Mouse (Mus musculus) lung, postnatal 0 days (tissue): ENCODE data around the gene Glul. TPM values are rescaled to one million over a fixed set of nuclear protein-coding genes. Genes with fewer than 3 reads are reported as not detected.

Experiments
- ATAC-seq: fragments of 200-750 bp; cut with Nextera tagmentation; 2 replicates; pipeline ENCODE4 v1.8.0; 2017; ENCODE audit warnings: moderate library complexity
- DNase-seq: peaks from one replicate; pipeline ENCODE4 v3.0.0-alpha.2; 2016; ENCODE audit warnings: low spot score
- H3K27ac ChIP-seq: fragments of 300-500 bp; sonication (generic); 2 replicates; pipeline ENCODE4 v1.5.1; 2014; ENCODE audit warnings: antibody characterized with exemption, mild to moderate bottlenecking, low read length, mixed read lengths
- H3K27me3 ChIP-seq: fragments of 300-500 bp; sonication (generic); replicated peaks from 2 replicates; pipeline ENCODE4 v1.6.1; 2014; ENCODE audit warnings: low read length, mixed read lengths; ENCODE audit not compliant: insufficient read depth
- H3K36me3 ChIP-seq: fragments of 300-500 bp; sonication (generic); 2 replicates; pipeline ENCODE4 v1.6.1; 2014; ENCODE audit warnings: low read length, mixed read lengths; ENCODE audit not compliant: insufficient read depth
- H3K4me1 ChIP-seq: fragments of 300-500 bp; sonication (generic); 2 replicates; pipeline ENCODE4 v1.6.1; 2014; ENCODE audit warnings: antibody characterized with exemption, low read depth, low read length, mixed read lengths; ENCODE audit not compliant: insufficient read depth
- H3K4me2 ChIP-seq: fragments of 300-500 bp; sonication (generic); replicated peaks from 2 replicates; pipeline ENCODE4 v1.6.1; 2014; ENCODE audit warnings: low read depth, mild to moderate bottlenecking, low read length, moderate library complexity, mixed read lengths
- H3K4me3 ChIP-seq: fragments of 300-500 bp; sonication (generic); 2 replicates; pipeline ENCODE4 v1.5.1; 2014; ENCODE audit warnings: low read depth, low read length
- H3K9ac ChIP-seq: fragments of 300-500 bp; sonication (generic); replicated peaks from 2 replicates; pipeline ENCODE4 v1.6.1; 2014; ENCODE audit warnings: low read depth, mild to moderate bottlenecking
- H3K9me3 ChIP-seq: fragments of 300-500 bp; sonication (generic); 2 replicates; pipeline ENCODE4 v1.6.1; 2016; ENCODE audit warnings: low read length, mixed read lengths
- CTCF ChIP-seq: IDR thresholded peaks from 2 replicates; pipeline ENCODE4 v1.5.1; 2016; ENCODE audit warnings: antibody characterized with exemption, mild to moderate bottlenecking
- EP300 ChIP-seq: IDR thresholded peaks from 2 replicates; pipeline ENCODE4 v1.6.1; 2016; ENCODE audit warnings: antibody characterized with exemption, mild to moderate bottlenecking, control low read depth
- WGBS: fragments of 180-500 bp; shearing (Covaris S2); extraction: QIAGEN DNeasy Blood & Tissue Kit; methylation state at CpG from one replicate; pipeline ENCODE4 v1.1.7; 2014; 5-methylcytosine and 5-hydroxymethylcytosine counted together
- polyA plus RNA-seq: library from polyadenylated mRNA; unstranded; fragments of >200 nt; fragmentation: Nextera tagmentation; extraction: Ambion mirVana; gene quantifications from 2 replicates; pipeline ENCODE4 v1.2.1, GENCODE M21; 2015

Glul gene
- polyA plus RNA-seq, 1 experiment from 2014 or later, result 283 TPM

DNA sequence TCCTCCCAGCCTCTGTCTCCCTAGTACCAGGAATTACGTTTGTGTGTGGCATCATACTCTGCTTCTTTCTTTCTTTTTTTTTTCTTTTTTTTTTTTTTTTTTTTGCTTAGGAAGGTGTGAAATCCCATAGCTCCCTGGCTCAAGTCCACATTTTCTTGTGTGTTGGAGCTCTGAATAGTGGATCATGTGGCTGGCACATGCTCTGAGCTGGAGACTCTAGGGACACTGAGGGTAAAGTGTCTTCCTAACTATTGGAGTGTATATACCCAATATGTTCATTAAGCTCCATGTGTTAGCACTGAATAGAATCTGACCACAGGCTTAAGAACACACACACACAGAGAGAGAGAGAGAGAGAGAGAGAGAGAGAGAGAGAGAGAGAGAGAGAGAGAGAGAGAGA, 34.0 kb downstream of the Glul start:
- 53% methylated on average over 1 of the region's 1 CpGs for WGBS
- DNase-seq, result no peak
- H3K36me3 ChIP-seq, result no peaks in the 10 kb centered on the region
- TF ChIP-seq EP300 (no peak), CTCF (no peak)
- no peak for ATAC-seq
- no peaks in the 10 kb centered on the region for H3K27me3 ChIP-seq
- no peaks in the 10 kb centered on the region for H3K9me3 ChIP-seq
- H3K4me3 ChIP-seq, result no peak overlapping the region
- H3K27ac ChIP-seq, result no peak overlapping the region
- no peak overlapping the region for H3K9ac ChIP-seq
- no peaks in the 10 kb centered on the region for H3K4me1 ChIP-seq
- H3K4me2 ChIP-seq, result no peak overlapping the region

DNA sequence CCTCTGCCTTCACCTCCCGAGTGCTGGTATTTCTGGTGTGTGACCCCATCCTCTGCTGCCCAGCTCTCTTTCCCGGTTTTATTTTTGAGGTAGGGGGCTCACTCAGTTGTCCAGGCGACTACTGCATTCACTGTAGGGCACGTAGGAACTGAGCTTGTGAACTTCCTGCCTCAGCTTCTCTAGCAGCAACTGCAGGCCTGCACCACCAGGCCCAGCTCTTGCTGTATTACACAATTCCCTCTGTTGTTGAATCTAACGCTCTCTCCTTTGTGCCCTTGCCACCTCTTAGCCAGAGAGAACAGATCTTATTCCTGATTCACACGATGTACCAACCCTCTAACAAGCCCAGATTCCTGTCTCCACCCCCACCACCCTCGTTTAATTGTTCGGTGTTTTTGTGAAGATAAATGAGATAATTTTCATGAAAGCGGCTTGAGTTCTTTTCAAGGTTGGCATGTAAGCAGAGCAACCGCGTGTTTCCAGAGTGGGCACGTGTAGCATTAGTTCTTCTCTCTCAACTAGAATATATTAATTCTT, 36.2 kb downstream of the Glul start:
- 74% methylated on average over 12 of the region's 12 CpGs for WGBS
- H3K9ac ChIP-seq, result no peak overlapping the region
- no peak overlapping the region for H3K27ac ChIP-seq

DNA sequence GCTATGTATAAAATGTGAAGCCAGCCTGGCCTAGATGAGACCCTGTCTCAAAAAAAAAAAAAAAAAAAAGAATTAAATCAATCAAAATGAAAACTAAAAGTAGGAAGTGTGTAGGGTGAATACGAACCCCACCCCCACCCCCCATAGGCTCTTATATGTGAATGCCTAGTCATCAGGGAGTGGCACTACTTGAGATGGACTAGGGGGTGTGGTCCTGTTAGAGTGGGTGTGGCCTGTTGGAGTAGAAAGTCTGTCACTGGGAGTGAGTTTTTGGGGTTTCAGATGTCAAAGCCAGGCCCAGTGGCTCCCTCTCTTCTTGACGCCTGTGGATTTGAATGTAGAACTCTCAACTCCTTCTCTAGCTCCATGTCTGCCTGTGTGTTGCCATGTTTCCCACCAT, 37.3 kb downstream of the Glul start:
- DNase-seq, result no peak
- WGBS, result 94% methylated on average over 2 of the region's 2 CpGs

More for the DNA sequence above, 36.2 kb downstream of the Glul start:
- Histone ChIP-seq H3K4me3 (no peak overlapping the region), H3K9me3 (no peaks in the 10 kb centered on the region), H3K36me3 (no peaks in the 10 kb centered on the region), H3K4me2 (no peak overlapping the region), H3K27me3 (no peaks in the 10 kb centered on the region), H3K4me1 (no peaks in the 10 kb centered on the region)
- no peak for TF ChIP-seq EP300
- no peak for TF ChIP-seq CTCF
- no peak for DNase-seq
- no peak for ATAC-seq

DNA sequence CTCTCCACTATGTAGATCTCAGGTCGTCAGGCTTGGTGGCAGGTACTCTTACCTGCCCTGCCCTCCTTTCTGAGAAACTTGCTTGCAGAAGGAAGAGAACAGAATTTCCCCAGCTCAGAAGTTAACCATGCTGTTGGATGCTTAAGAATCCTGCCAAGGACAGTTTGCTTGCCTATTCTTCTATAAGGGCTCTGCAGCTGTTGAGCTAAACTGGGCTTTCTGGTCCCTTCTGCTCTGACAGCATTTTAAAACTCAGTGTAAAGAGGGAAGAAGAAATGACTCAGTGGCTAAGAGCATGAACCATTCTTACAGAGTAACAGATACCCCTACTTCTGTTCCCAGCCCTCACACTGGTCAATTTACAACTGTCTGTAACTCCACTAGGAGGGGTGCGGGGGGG, 41.2 kb downstream of the Glul start:
- TF ChIP-seq CTCF, result no peak
- TF ChIP-seq EP300, result no peak
- Histone ChIP-seq H3K4me2 (no peak overlapping the region), H3K27ac (no peak overlapping the region), H3K9me3 (no peaks in the 10 kb centered on the region), H3K4me3 (no peak overlapping the region), H3K4me1 (no peaks in the 10 kb centered on the region), H3K27me3 (no peaks in the 10 kb centered on the region), H3K9ac (no peak overlapping the region), H3K36me3 (no peaks in the 10 kb centered on the region)
- DNase-seq (no peak), ATAC-seq (no peak)
- WGBS, result 80% methylated on average over 2 of the region's 2 CpGs

More for the DNA sequence above, 37.3 kb downstream of the Glul start:
- H3K9me3 ChIP-seq, result no peaks in the 10 kb centered on the region
- H3K36me3 ChIP-seq, result no peaks in the 10 kb centered on the region
- no peak for ATAC-seq
- H3K27me3 ChIP-seq, result no peaks in the 10 kb centered on the region
- no peak overlapping the region for H3K4me3 ChIP-seq
- no peak overlapping the region for H3K27ac ChIP-seq
- TF ChIP-seq CTCF (no peak), EP300 (no peak)
- no peak overlapping the region for H3K9ac ChIP-seq
- H3K4me1 ChIP-seq, result no peaks in the 10 kb centered on the region
- H3K4me2 ChIP-seq, result no peak overlapping the region

DNA sequence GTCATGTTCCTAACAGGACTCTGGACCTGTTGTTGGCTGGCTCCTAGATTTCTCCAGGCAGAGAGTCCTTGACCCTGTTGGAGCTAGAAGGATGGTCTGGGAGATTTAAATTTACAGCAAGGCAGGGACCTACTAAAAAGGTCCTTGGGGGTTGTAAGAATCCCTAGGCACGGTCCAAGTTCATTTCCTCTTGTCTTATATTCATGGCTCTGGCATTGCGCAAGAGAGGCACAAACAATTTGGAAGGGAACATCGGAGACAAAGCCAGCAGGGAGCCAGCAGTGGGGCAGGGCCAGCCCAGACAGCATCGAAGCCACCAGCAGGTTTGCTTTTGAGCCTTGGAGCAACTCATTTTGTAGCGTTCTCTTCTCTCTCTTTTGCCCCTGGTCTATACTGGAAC, 45.4 kb downstream of the Glul start:
- Histone ChIP-seq H3K9ac (no peak overlapping the region), H3K9me3 (no peaks in the 10 kb centered on the region), H3K27ac (no peak overlapping the region), H3K4me3 (no peak overlapping the region), H3K27me3 (no peaks in the 10 kb centered on the region), H3K36me3 (no peaks in the 10 kb centered on the region), H3K4me1 (no peaks in the 10 kb centered on the region), H3K4me2 (no peak overlapping the region)
- WGBS, result 58% methylated on average over 5 of the region's 5 CpGs
- ATAC-seq (no peak), DNase-seq (peak; percentile 22)
- no peak for TF ChIP-seq EP300
- no peak for TF ChIP-seq CTCF

DNA sequence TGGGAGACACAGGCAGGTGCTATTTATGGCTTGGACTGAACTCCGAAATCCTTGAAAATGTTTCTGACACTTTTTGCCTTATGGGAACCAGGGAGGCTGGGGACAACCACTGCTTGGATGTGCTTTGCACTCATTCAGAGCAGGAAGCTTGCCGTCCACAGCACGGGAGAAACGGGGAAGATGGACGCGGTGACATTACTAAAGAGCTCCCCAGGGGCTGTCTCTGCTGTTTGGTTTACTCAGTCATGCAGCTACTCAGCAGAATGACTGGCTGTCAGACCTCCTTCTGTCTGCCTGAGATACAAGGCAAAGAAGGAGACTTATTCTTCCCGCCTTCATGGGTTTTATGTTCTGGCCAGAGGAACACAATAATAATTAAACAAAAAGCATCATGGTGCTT, 47.2 kb downstream of the Glul start:
- no peak overlapping the region for H3K4me2 ChIP-seq
- no peaks in the 10 kb centered on the region for H3K27me3 ChIP-seq
- no peaks in the 10 kb centered on the region for H3K4me1 ChIP-seq
- H3K36me3 ChIP-seq, result no peaks in the 10 kb centered on the region
- 50% methylated on average over 7 of the region's 7 CpGs for whole genome bisulfite sequencing
- H3K9ac ChIP-seq, result no peak overlapping the region
- no peak overlapping the region for H3K4me3 ChIP-seq
- ATAC-seq (no peak), DNase-seq (no peak)
- TF ChIP-seq EP300 (no peak), CTCF (no peak)
- H3K9me3 ChIP-seq, result no peaks in the 10 kb centered on the region
- no peak overlapping the region for H3K27ac ChIP-seq

DNA sequence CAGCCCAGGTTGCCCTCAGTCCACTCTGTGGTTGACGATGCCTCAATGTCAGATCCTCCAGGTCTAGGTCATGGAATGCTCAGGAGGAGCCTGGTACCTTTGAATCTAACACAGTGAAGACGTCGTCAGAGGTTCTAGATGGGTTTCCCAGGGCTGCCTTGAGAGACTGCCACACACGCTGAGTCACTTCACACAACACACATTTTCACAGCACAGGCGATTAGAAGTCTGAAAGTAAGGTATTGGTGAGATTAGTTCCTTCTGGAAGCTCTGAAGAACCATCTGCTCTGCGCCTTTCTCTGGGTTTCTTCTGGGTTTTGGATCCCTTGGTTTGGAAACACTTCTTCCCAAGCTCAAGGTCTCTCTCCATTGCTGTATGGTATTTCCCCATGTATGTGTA, 48.1 kb downstream of the Glul start:
- ATAC-seq (no peak), DNase-seq (no peak)
- TF ChIP-seq EP300 (no peak), CTCF (no peak)
- Histone ChIP-seq H3K27ac (no peak overlapping the region), H3K36me3 (no peaks in the 10 kb centered on the region), H3K9ac (no peak overlapping the region), H3K4me3 (no peak overlapping the region), H3K27me3 (no peaks in the 10 kb centered on the region), H3K4me1 (no peaks in the 10 kb centered on the region), H3K9me3 (no peaks in the 10 kb centered on the region), H3K4me2 (no peak overlapping the region)
- 89% methylated on average over 6 of the region's 6 CpGs for WGBS
